Mouse (Mus musculus) embryonic facial prominence, embryonic 13.5 days (tissue): ENCODE results near the gene Paqr7. TPM values are rescaled to one million over a fixed set of nuclear protein-coding genes. Genes with fewer than 3 reads are reported as not detected.

ENCODE experiments used
- ATAC-seq: fragments of 200-750 bp; cut with Nextera tagmentation; 2 replicates; pipeline ENCODE4 v1.8.0; 2017; ENCODE audit warnings: low read depth; ENCODE audit not compliant: insufficient number of reproducible peaks, insufficient read depth, low FRiP score, low TSS enrichment
- H3K27ac ChIP-seq: fragments of 300-500 bp; sonication (generic); 2 replicates; pipeline ENCODE4 v1.5.1; 2015; ENCODE audit warnings: moderate library complexity, mild to moderate bottlenecking, inconsistent platforms
- H3K27me3 ChIP-seq: fragments of 300-500 bp; sonication (generic); 2 replicates; pipeline ENCODE4 v1.6.1; 2015; ENCODE audit warnings: mild to moderate bottlenecking, inconsistent platforms
- H3K36me3 ChIP-seq: fragments of 300-500 bp; sonication (generic); 2 replicates; pipeline ENCODE4 v1.6.1; 2015; ENCODE audit warnings: mild to moderate bottlenecking, inconsistent platforms
- H3K4me1 ChIP-seq: fragments of 300-500 bp; sonication (generic); 2 replicates; pipeline ENCODE4 v1.6.1; 2015; ENCODE audit warnings: inconsistent platforms
- H3K4me2 ChIP-seq: fragments of 300-500 bp; sonication (generic); 2 replicates; pipeline ENCODE4 v1.6.1; 2015; ENCODE audit warnings: moderate library complexity, mild to moderate bottlenecking, inconsistent platforms
- H3K4me3 ChIP-seq: fragments of 300-500 bp; sonication (generic); 2 replicates; pipeline ENCODE4 v1.5.1; 2015; ENCODE audit warnings: mild to moderate bottlenecking, inconsistent platforms
- H3K9ac ChIP-seq: fragments of 300-500 bp; sonication (generic); 2 replicates; pipeline ENCODE4 v1.6.1; 2015; ENCODE audit warnings: mild to moderate bottlenecking, inconsistent platforms
- H3K9me3 ChIP-seq: fragments of 300-500 bp; sonication (generic); 2 replicates; pipeline ENCODE4 v1.6.1; 2016; ENCODE audit warnings: inconsistent platforms
- WGBS: fragments of 180-500 bp; shearing (Covaris S2); methylation state at CpG from one replicate; pipeline ENCODE4 v1.1.7; 2015; ENCODE audit warnings: mixed read lengths; 5-methylcytosine and 5-hydroxymethylcytosine counted together
- polyA plus RNA-seq: library from polyadenylated mRNA; unstranded; fragments of >200 nt; fragmentation: Nextera tagmentation; extraction: Ambion mirVana; gene quantifications from 2 replicates; pipeline ENCODE4 v1.2.1, GENCODE M21; 2015

Gene Paqr7
- polyA plus RNA-seq, 1 experiment from 2014 or later: 3.8 TPM

- Histone ChIP-seq H3K27me3 (no peaks in the 10 kb centered on the region), H3K27ac (no peak overlapping the region), H3K4me2 (no peak overlapping the region), H3K9ac (no peak overlapping the region), H3K4me3 (no peak overlapping the region), H3K9me3 (no peaks in the 10 kb centered on the region), H3K36me3 (peaks cover 24% of the 10 kb centered on the region), H3K4me1 (no peaks in the 10 kb centered on the region; the same call in 1 of the 2 replicates)
- no peak for ATAC-seq
These were observed 22.8 kb downstream of the Paqr7 start for GRCm38 (mm10) chr4:134519281-134519680.

GRCm38 (mm10) chr4:134523447-134523846 lies 26.9 kb downstream of the Paqr7 start:
- no peak overlapping the region for H3K9ac ChIP-seq
- 87% methylated on average over 4 of the region's 4 CpGs for WGBS
- H3K36me3 ChIP-seq: peaks cover 62% of the 10 kb centered on the region

GRCm38 (mm10) chr4:134525806-134526205 lies 29.3 kb downstream of the Paqr7 start:
- Histone ChIP-seq H3K4me3 (no peak overlapping the region), H3K27ac (no peak overlapping the region), H3K9me3 (no peaks in the 10 kb centered on the region), H3K36me3 (peaks cover 86% of the 10 kb centered on the region), H3K27me3 (no peaks in the 10 kb centered on the region), H3K4me2 (no peak overlapping the region), H3K9ac (no peak overlapping the region), H3K4me1 (no peaks in the 10 kb centered on the region)
- 69% methylated on average over 5 of the region's 5 CpGs for WGBS
- ATAC-seq: no peak

More at GRCm38 (mm10) chr4:134523447-134523846, 26.9 kb downstream of the Paqr7 start:
- Histone ChIP-seq H3K4me2 (no peak overlapping the region), H3K27ac (no peak overlapping the region), H3K27me3 (no peaks in the 10 kb centered on the region), H3K9me3 (no peaks in the 10 kb centered on the region), H3K4me1 (no peaks in the 10 kb centered on the region), H3K4me3 (no peak overlapping the region)
- no peak for ATAC-seq

GRCm38 (mm10) chr4:134526220-134526619 lies 29.7 kb downstream of the Paqr7 start:
- no peak overlapping the region for H3K4me2 ChIP-seq
- no peaks in the 10 kb centered on the region for H3K27me3 ChIP-seq
- H3K36me3 ChIP-seq: peaks cover 90% of the 10 kb centered on the region
- 79% methylated on average over 5 of the region's 5 CpGs for WGBS
- no peak for ATAC-seq
- no peaks in the 10 kb centered on the region for H3K4me1 ChIP-seq
- H3K27ac ChIP-seq: no peak overlapping the region; the same call in 1 of the 2 replicates
- H3K9me3 ChIP-seq: no peaks in the 10 kb centered on the region
- H3K9ac ChIP-seq: no peak overlapping the region
- no peak overlapping the region for H3K4me3 ChIP-seq

- Histone ChIP-seq H3K4me1 (peaks cover 16% of the 10 kb centered on the region), H3K9me3 (no peaks in the 10 kb centered on the region), H3K36me3 (peaks cover 37% of the 10 kb centered on the region), H3K9ac (0 out of 2 replicates have a peak overlapping the region, but pooled peaks have one; percentile 1), H3K4me3 (no peak overlapping the region), H3K4me2 (no peak overlapping the region), H3K27me3 (no peaks in the 10 kb centered on the region), H3K27ac (no peak overlapping the region)
- WGBS: 83% methylated on average over 4 of the region's 4 CpGs
- no peak for ATAC-seq
These were observed 36.4 kb downstream of the Paqr7 start for GRCm38 (mm10) chr4:134532928-134533327.

- peak overlapping the region; percentile 89 for H3K9ac ChIP-seq
These were observed 36.9 kb downstream of the Paqr7 start for GRCm38 (mm10) chr4:134533421-134533820.

GRCm38 (mm10) chr4:134534124-134534886 lies 37.8 kb downstream of the Paqr7 start:
- Histone ChIP-seq H3K4me1 (peaks cover 16% of the 10 kb centered on the region), H3K4me2 (peak overlapping the region; percentile 77), H3K36me3 (peaks cover 35% of the 10 kb centered on the region), H3K27ac (peak overlapping the region; percentile 87), H3K27me3 (no peaks in the 10 kb centered on the region), H3K4me3 (peak overlapping the region; percentile 97), H3K9ac (peak overlapping the region; percentile 89), H3K9me3 (no peaks in the 10 kb centered on the region)
- no peak for ATAC-seq
- WGBS: under 1% methylated on average over 57 of the region's 57 CpGs

More at GRCm38 (mm10) chr4:134533421-134533820, 36.9 kb downstream of the Paqr7 start:
- no peak for ATAC-seq
- Histone ChIP-seq H3K4me3 (peak overlapping the region; percentile 97), H3K4me2 (peak overlapping the region; percentile 77), H3K9me3 (no peaks in the 10 kb centered on the region), H3K27ac (no peak overlapping the region), H3K4me1 (peaks cover 16% of the 10 kb centered on the region), H3K36me3 (peaks cover 35% of the 10 kb centered on the region), H3K27me3 (no peaks in the 10 kb centered on the region)
- WGBS: 79% methylated on average over 4 of the region's 4 CpGs

GRCm38 (mm10) chr4:134534932-134535786 lies 38.7 kb downstream of the Paqr7 start, which contains the start of gene Mtfr1l:
TSS of gene Mtfr1l (minus strand) at chr4:134535387.
- Histone ChIP-seq H3K4me2 (peak within 1 kb of the TSS; percentile 77), H3K4me1 (peaks cover 16% of the 10 kb centered on the region), H3K9ac (peak within 1 kb of the TSS; percentile 89), H3K4me3 (peak within 1 kb of the TSS; percentile 97), H3K9me3 (no peaks in the 10 kb centered on the region), H3K27me3 (no peaks in the 10 kb centered on the region), H3K27ac (peak within 1 kb of the TSS; percentile 87), H3K36me3 (peaks cover 35% of the 10 kb centered on the region)
- under 1% methylated on average over 70 of the region's 71 CpGs for WGBS
- peak; percentile 95 for ATAC-seq

- Histone ChIP-seq H3K9ac (peak overlapping the region; percentile 68), H3K27me3 (no peaks in the 10 kb centered on the region), H3K4me1 (peaks cover 16% of the 10 kb centered on the region), H3K27ac (peak overlapping the region; percentile 87), H3K9me3 (no peaks in the 10 kb centered on the region), H3K4me3 (peak overlapping the region; percentile 97), H3K4me2 (peak overlapping the region; percentile 77), H3K36me3 (peaks cover 35% of the 10 kb centered on the region)
- ATAC-seq: no peak
- WGBS: 16% methylated on average over 8 of the region's 8 CpGs
These were observed 39.3 kb downstream of the Paqr7 start for GRCm38 (mm10) chr4:134535787-134536151.

GRCm38 (mm10) chr4:134538997-134539580 lies 42.6 kb downstream of the Paqr7 start:
- no peak overlapping the region for H3K27ac ChIP-seq
- peaks cover 51% of the 10 kb centered on the region for H3K36me3 ChIP-seq
- H3K9ac ChIP-seq: no peak overlapping the region
- H3K9me3 ChIP-seq: no peaks in the 10 kb centered on the region
- no peak overlapping the region for H3K4me2 ChIP-seq
- no peak overlapping the region for H3K4me3 ChIP-seq
- WGBS: 89% methylated on average over 10 of the region's 10 CpGs
- no peaks in the 10 kb centered on the region for H3K27me3 ChIP-seq
- peaks cover 8% of the 10 kb centered on the region for H3K4me1 ChIP-seq
- no peak for ATAC-seq

- no peak overlapping the region for H3K27ac ChIP-seq
- no peak for ATAC-seq
These were observed 46.2 kb downstream of the Paqr7 start for GRCm38 (mm10) chr4:134542726-134543125.

More at GRCm38 (mm10) chr4:134542726-134543125, 46.2 kb downstream of the Paqr7 start:
- Histone ChIP-seq H3K9ac (0 out of 2 replicates have a peak overlapping the region, but pooled peaks have one; percentile 49), H3K27me3 (no peaks in the 10 kb centered on the region), H3K4me1 (peaks cover 6% of the 10 kb centered on the region; the same call in 1 of the 2 replicates), H3K4me3 (no peak overlapping the region), H3K9me3 (no peaks in the 10 kb centered on the region), H3K36me3 (peaks cover 85% of the 10 kb centered on the region), H3K4me2 (no peak overlapping the region)
- 90% methylated on average over 9 of the region's 9 CpGs for WGBS
